Mouse (Mus musculus): ENCODE results near the gene Crebzf. TPM values are rescaled to one million over a fixed set of nuclear protein-coding genes. Genes with fewer than 3 reads are reported as not detected.

Crebzf gene
- polyA plus RNA-seq, 1 experiment from 2014 or later = 41.2 TPM

Other genes starting within 250 kb of the Crebzf start
- gene Ccdc83, start 177.0 kb upstream of the Crebzf start, polyA plus RNA-seq (2015; fragmentation: Nextera tagmentation; extraction: Ambion mirVana) = not detected in 2 replicates
- gene Sytl2, start 140.5 kb upstream of the Crebzf start, polyA plus RNA-seq (2015; fragmentation: Nextera tagmentation; extraction: Ambion mirVana) = 6.1 and 9.1 TPM in 2 replicates
- 1.6 and 1.7 TPM in 2 replicates for gene Ccdc89, start 16.2 kb upstream of the Crebzf start, polyA plus RNA-seq (2015; fragmentation: Nextera tagmentation; extraction: Ambion mirVana)
- gene Tmem126a, start 14.5 kb downstream of the Crebzf start, polyA plus RNA-seq (2015; fragmentation: Nextera tagmentation; extraction: Ambion mirVana) = 131 and 141 TPM in 2 replicates
- 45.3 and 46.4 TPM in 2 replicates for gene Tmem126b, start 33.3 kb downstream of the Crebzf start, polyA plus RNA-seq (2015; fragmentation: Nextera tagmentation; extraction: Ambion mirVana)
- 13.9 and 18.3 TPM in 2 replicates for gene Dlg2, start 33.9 kb downstream of the Crebzf start, polyA plus RNA-seq (2015; fragmentation: Nextera tagmentation; extraction: Ambion mirVana)

All from neural tube, embryonic 13.5 days (tissue).